Mouse (Mus musculus) heart, embryonic 11.5 days (tissue): ENCODE results near the gene Pwwp2b. TPM values are rescaled to one million over a fixed set of nuclear protein-coding genes. Genes with fewer than 3 reads are reported as not detected.
A peak's percentile ranks its signal among the peaks of the same experiment; 100 is the strongest.

Experiments
- ATAC-seq: fragments of 200-750 bp; cut with Nextera tagmentation; replicated peaks from 2 replicates; pipeline ENCODE4 v1.8.0; 2017; ENCODE audit warnings: moderate library complexity; ENCODE audit not compliant: insufficient number of reproducible peaks, low FRiP score, low TSS enrichment
- H3K27ac ChIP-seq: fragments of 300-500 bp; sonication (generic); 2 replicates; pipeline ENCODE4 v1.5.1; 2014; ENCODE audit warnings: mild to moderate bottlenecking, low read depth, low read length
- H3K27me3 ChIP-seq: fragments of 300-500 bp; sonication (generic); 2 replicates; pipeline ENCODE4 v1.6.1; 2014; ENCODE audit warnings: mild to moderate bottlenecking, low read length, mixed read lengths; ENCODE audit not compliant: control insufficient read depth, insufficient read depth
- H3K36me3 ChIP-seq: fragments of 300-500 bp; sonication (generic); 2 replicates; pipeline ENCODE4 v1.6.1; 2014; ENCODE audit warnings: mild to moderate bottlenecking, low read length, moderate library complexity, mixed read lengths; ENCODE audit not compliant: control insufficient read depth, insufficient read depth
- H3K4me1 ChIP-seq: fragments of 300-500 bp; sonication (generic); 2 replicates; pipeline ENCODE4 v1.6.1; 2014; ENCODE audit warnings: low read length; ENCODE audit not compliant: control insufficient read depth, insufficient read depth
- H3K4me2 ChIP-seq: fragments of 300-500 bp; sonication (generic); 2 replicates; pipeline ENCODE4 v1.6.1; 2014; ENCODE audit warnings: mild to moderate bottlenecking, moderate library complexity
- H3K4me3 ChIP-seq: fragments of 300-500 bp; sonication (generic); 2 replicates; pipeline ENCODE4 v1.5.1; 2014; ENCODE audit warnings: low read depth, low read length
- H3K9ac ChIP-seq: fragments of 300-500 bp; sonication (generic); 2 replicates; pipeline ENCODE4 v1.6.1; 2014; ENCODE audit warnings: mild to moderate bottlenecking, low read depth, low read length, moderate library complexity
- H3K9me3 ChIP-seq: fragments of 300-500 bp; sonication (generic); replicated peaks from 2 replicates; pipeline ENCODE4 v1.6.1; 2016; ENCODE audit warnings: low read length; ENCODE audit not compliant: control insufficient read depth
- WGBS: fragments of 180-500 bp; shearing (Covaris S2); extraction: QIAGEN DNeasy Blood & Tissue Kit; methylation state at CpG from one replicate; pipeline ENCODE4 v1.1.7; 2014; ENCODE audit not compliant: insufficient replicate concordance; 5-methylcytosine and 5-hydroxymethylcytosine counted together
- polyA plus RNA-seq: library from polyadenylated mRNA; unstranded; fragments of >200 nt; fragmentation: Nextera tagmentation; extraction: Ambion mirVana; gene quantifications from 2 replicates; pipeline ENCODE4 v1.2.1, GENCODE M21; 2014

Pwwp2b gene
- polyA plus RNA-seq, 1 experiment from 2014 or later: 8.4 TPM

- Histone ChIP-seq H3K4me1 (peaks cover 10% of the 10 kb centered on the region), H3K27ac (no peak overlapping the region), H3K27me3 (no peaks in the 10 kb centered on the region), H3K36me3 (no peaks in the 10 kb centered on the region), H3K9ac (no peak overlapping the region), H3K9me3 (no peaks in the 10 kb centered on the region), H3K4me3 (no peak overlapping the region), H3K4me2 (no peak overlapping the region)
- WGBS: 38% methylated on average over 2 of the region's 2 CpGs
- no peak for ATAC-seq
Observed at GRCm38 (mm10) chr7:139220303-139220702, 28.0 kb upstream of the Pwwp2b start.

- H3K4me3 ChIP-seq: no peak overlapping the region
- H3K9me3 ChIP-seq: no peaks in the 10 kb centered on the region
- no peak overlapping the region for H3K27ac ChIP-seq
- H3K36me3 ChIP-seq: no peaks in the 10 kb centered on the region
- H3K4me2 ChIP-seq: no peak overlapping the region
- WGBS: 59% methylated on average over 5 of the region's 5 CpGs
- H3K4me1 ChIP-seq: peaks cover 10% of the 10 kb centered on the region
- no peak for ATAC-seq
- no peaks in the 10 kb centered on the region for H3K27me3 ChIP-seq
- H3K9ac ChIP-seq: no peak overlapping the region
Observed at GRCm38 (mm10) chr7:139221072-139221471, 27.2 kb upstream of the Pwwp2b start.

GRCm38 (mm10) chr7:139221856-139222255 lies 26.4 kb upstream of the Pwwp2b start:
- H3K9ac ChIP-seq: no peak overlapping the region
- H3K27ac ChIP-seq: no peak overlapping the region
- H3K4me2 ChIP-seq: no peak overlapping the region
- no peak for ATAC-seq
- H3K4me1 ChIP-seq: peaks cover 15% of the 10 kb centered on the region
- no peaks in the 10 kb centered on the region for H3K36me3 ChIP-seq
- WGBS: 81% methylated on average over 2 of the region's 2 CpGs
- H3K4me3 ChIP-seq: no peak overlapping the region
- H3K27me3 ChIP-seq: no peaks in the 10 kb centered on the region
- no peaks in the 10 kb centered on the region for H3K9me3 ChIP-seq

- no peaks in the 10 kb centered on the region for H3K9me3 ChIP-seq
- H3K4me2 ChIP-seq: no peak overlapping the region
- H3K4me3 ChIP-seq: no peak overlapping the region
- no peaks in the 10 kb centered on the region for H3K36me3 ChIP-seq
- no peaks in the 10 kb centered on the region for H3K27me3 ChIP-seq
- no peak for ATAC-seq
- peaks cover 18% of the 10 kb centered on the region for H3K4me1 ChIP-seq
- 78% methylated on average over 4 of the region's 4 CpGs for WGBS
- H3K27ac ChIP-seq: no peak overlapping the region
- no peak overlapping the region for H3K9ac ChIP-seq
Observed at GRCm38 (mm10) chr7:139222341-139222740, 25.9 kb upstream of the Pwwp2b start.

GRCm38 (mm10) chr7:139224070-139224469 lies 24.2 kb upstream of the Pwwp2b start:
- Histone ChIP-seq H3K9me3 (no peaks in the 10 kb centered on the region), H3K4me1 (peaks cover 27% of the 10 kb centered on the region), H3K36me3 (no peaks in the 10 kb centered on the region), H3K27ac (no peak overlapping the region), H3K9ac (no peak overlapping the region), H3K4me2 (no peak overlapping the region), H3K4me3 (no peak overlapping the region), H3K27me3 (no peaks in the 10 kb centered on the region)
- 58% methylated on average over 1 of the region's 1 CpGs for WGBS
- ATAC-seq: no peak

GRCm38 (mm10) chr7:139224725-139225124 lies 23.6 kb upstream of the Pwwp2b start:
- no peak overlapping the region for H3K9ac ChIP-seq
- H3K27me3 ChIP-seq: no peaks in the 10 kb centered on the region
- no peak overlapping the region for H3K27ac ChIP-seq
- no peak for ATAC-seq
- 59% methylated on average over 8 of the region's 8 CpGs for WGBS
- peaks cover 30% of the 10 kb centered on the region for H3K4me1 ChIP-seq
- no peak overlapping the region for H3K4me2 ChIP-seq
- no peaks in the 10 kb centered on the region for H3K36me3 ChIP-seq
- no peak overlapping the region for H3K4me3 ChIP-seq
- H3K9me3 ChIP-seq: no peaks in the 10 kb centered on the region

GRCm38 (mm10) chr7:139226416-139226815 lies 21.9 kb upstream of the Pwwp2b start:
- no peaks in the 10 kb centered on the region for H3K27me3 ChIP-seq
- H3K9me3 ChIP-seq: no peaks in the 10 kb centered on the region
- no peak overlapping the region for H3K4me2 ChIP-seq
- no peak for ATAC-seq
- H3K36me3 ChIP-seq: no peaks in the 10 kb centered on the region
- H3K4me3 ChIP-seq: no peak overlapping the region
- no peak overlapping the region for H3K9ac ChIP-seq
- H3K27ac ChIP-seq: no peak overlapping the region
- H3K4me1 ChIP-seq: peaks cover 38% of the 10 kb centered on the region
- WGBS: 80% methylated on average over 7 of the region's 7 CpGs

- peaks cover 38% of the 10 kb centered on the region for H3K4me1 ChIP-seq
- H3K9me3 ChIP-seq: no peaks in the 10 kb centered on the region
- H3K36me3 ChIP-seq: no peaks in the 10 kb centered on the region
- WGBS: 42% methylated on average over 6 of the region's 6 CpGs
- H3K4me3 ChIP-seq: no peak overlapping the region
- H3K27ac ChIP-seq: peak overlapping the region; percentile 82
- peak overlapping the region; percentile 29 for H3K4me2 ChIP-seq
- ATAC-seq: 0 out of 2 replicates have a peak, but pooled peaks have one; percentile 4
- no peak overlapping the region for H3K9ac ChIP-seq
- no peaks in the 10 kb centered on the region for H3K27me3 ChIP-seq
Observed at GRCm38 (mm10) chr7:139228447-139229171, 19.7 kb upstream of the Pwwp2b start.

GRCm38 (mm10) chr7:139229837-139230236 lies 18.4 kb upstream of the Pwwp2b start:
- Histone ChIP-seq H3K4me3 (no peak overlapping the region), H3K4me2 (no peak overlapping the region), H3K27me3 (no peaks in the 10 kb centered on the region), H3K27ac (no peak overlapping the region; the same call in 1 of the 2 replicates), H3K9me3 (no peaks in the 10 kb centered on the region), H3K36me3 (no peaks in the 10 kb centered on the region), H3K9ac (no peak overlapping the region), H3K4me1 (peaks cover 46% of the 10 kb centered on the region)
- 63% methylated on average over 5 of the region's 5 CpGs for WGBS
- ATAC-seq: no peak
